Mouse (Mus musculus): ENCODE results near the gene Ppcdc.

Ppcdc gene

GRCm38 (mm10) chr9:57439522-57440295 lies at the start of gene Ppcdc:
Ppcdc (minus strand) TSS chr9:57440124.
- peak; percentile 93 for DNase-seq (ENCODE audit: low spot score)

GRCm38 (mm10) chr9:57487807-57488206 lies 47.9 kb upstream of the Ppcdc start:
- DNase-seq (ENCODE audit: low spot score) = no peak

DNA sequence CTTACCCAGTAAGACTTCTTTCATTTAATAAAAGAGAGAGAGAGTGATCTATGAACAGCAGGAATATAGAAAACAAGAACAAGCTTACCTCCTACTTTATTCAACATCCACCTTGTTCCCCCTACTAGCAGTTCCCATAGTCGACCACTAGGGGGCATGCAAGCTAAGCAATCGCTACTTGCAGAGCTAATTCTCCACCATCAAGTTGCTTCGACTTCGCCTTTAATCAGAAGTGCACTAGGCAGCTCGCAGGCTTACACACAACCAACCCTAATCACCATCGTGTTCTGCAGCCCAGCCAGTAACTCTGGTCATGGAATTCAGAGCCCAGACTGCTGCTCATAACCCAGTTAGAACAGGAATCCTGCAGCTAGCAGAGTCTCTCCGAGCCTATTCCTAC lies 45.9 kb upstream of the Ppcdc start:
- peak; percentile 64 for DNase-seq (ENCODE audit: low spot score)

DNA sequence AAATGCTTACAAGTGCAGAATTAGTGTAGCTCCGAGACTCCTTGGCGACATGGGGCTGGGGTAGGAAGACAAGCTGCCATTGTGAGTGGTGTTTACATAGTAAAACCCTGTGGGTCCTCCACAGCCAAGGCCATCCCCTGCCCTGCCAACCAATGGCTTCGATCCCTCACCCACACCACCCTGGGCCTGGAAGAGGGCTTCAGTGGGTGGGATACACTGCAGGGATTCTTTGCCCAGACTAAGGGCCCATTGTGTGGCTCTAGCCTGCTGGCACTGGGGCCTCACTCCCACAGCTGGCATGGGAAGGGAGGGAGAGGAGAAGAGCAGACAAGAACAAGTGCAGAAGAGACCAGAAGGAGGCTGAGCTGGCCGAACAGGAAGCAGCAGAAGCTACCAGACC lies 29.0 kb upstream of the Ppcdc start:
- DNase-seq (ENCODE audit: low spot score) = no peak

- DNase-seq (ENCODE audit: low spot score) = peak; percentile 83
Observed at GRCm38 (mm10) chr9:57467896-57468549, 28.1 kb upstream of the Ppcdc start, which contains the start of gene Scamp5. Scamp5 (minus strand) TSS chr9:57468060.

DNA sequence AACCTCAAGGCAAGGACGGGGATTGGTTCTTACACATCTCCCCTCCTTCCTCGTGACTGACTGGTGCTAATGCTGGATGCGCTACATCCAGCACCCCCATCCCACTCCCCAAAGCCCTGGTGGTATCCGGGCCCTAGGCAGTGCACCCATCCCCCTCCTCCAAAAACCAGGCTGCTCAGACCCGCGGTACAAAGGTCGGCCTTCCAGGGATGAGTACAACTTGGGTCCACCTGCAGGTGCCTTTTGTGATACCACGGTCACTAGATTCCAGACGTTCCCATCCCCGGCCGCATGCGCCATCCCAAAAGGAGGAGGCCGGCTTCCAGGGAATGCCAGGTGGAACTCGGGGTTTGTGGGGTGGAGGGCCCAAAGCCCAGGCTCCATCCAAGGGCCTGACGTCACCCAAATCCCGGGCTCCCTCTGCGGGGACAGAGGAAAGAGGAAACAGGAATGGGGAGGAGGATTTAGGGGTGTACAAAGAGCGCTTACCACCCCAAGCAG lies 27.4 kb upstream of the Ppcdc start:
- no peak for DNase-seq (ENCODE audit: low spot score)

DNA sequence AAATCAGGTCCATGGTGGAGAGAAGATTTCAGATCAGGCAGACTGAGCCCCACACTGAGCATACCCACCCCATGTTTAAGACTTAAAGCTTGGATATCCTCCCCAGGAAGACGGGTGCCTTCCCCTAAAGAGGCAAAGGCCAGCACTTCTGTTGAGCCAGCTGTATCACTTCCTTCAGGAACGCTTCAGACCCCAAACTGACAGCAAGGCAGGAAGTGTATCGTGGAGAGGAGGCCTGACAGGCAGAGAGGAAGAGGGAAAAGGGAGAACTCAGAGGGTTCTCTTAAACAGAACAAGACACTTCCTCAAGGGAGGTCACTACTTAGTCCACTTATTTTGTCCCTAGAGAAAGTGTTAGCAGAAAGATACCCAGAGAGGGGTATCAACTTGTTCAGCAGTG lies 26.2 kb upstream of the Ppcdc start:
- DNase-seq (ENCODE audit: low spot score) = no peak

- DNase-seq (ENCODE audit: low spot score) = no peak
Observed at GRCm38 (mm10) chr9:57462866-57463265, 22.9 kb upstream of the Ppcdc start.

DNA sequence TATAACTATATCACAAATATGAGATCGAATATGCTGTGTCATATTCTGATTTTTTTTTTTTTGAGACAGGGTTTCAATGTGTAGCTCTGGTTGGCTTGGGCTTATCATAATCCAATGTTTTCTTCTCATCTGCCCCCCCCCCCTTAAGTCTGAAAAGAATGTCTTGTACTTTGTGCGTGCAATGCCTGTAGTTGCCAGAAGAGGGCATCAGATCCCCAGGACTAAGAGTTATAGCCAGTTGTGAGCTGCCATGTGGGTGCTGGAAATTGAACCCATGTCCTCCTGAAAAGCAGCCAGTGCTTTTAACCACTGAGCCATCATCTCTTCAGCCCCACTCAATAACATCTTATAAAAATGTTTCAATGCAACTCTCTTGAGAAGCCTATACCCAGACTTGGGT lies 19.8 kb upstream of the Ppcdc start:
- no peak for DNase-seq (ENCODE audit: low spot score)

DNA sequence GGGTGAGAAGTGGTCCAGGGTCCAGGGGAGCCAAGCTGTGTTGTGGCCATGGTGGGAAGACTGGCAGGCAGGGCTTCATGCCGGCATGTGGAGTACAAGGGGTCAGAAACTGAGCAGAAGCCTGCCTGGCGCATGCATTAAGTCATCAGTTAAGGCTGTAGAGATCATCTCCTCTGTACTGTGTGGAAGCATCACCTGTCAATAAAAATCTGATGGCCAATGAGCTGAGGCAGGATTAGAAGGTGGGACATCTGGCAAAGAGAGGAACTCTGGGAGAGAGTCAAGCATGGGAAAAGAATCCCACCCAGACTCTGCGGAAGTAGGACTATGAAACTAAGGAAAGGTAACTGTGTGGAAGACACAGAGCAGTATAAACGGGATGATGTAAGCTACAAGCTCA lies 13.6 kb upstream of the Ppcdc start:
- no peak for DNase-seq (ENCODE audit: low spot score)

GRCm38 (mm10) chr9:57452624-57453462 lies 12.9 kb upstream of the Ppcdc start:
- no peak for DNase-seq (ENCODE audit: low spot score)

DNA sequence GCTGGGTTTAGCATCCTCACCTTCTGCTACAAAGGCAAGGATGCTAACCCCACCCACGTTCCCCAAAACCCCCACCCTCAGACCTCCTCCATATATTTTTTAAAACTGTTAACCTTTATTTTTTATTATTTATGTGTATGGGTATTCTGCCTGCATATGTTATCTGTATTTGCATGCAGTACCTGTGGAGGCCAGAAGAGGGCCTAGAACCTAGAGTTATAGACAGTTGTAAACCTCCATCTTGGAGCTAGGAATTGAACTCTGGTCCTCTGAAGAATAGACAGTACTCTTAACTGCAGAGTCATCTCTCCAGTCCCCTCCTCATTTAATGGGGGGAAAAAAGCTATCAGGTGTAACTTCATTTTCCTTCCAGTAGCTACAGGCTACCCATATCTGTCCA lies 9.8 kb upstream of the Ppcdc start:
- no peak for DNase-seq (ENCODE audit: low spot score)

DNA sequence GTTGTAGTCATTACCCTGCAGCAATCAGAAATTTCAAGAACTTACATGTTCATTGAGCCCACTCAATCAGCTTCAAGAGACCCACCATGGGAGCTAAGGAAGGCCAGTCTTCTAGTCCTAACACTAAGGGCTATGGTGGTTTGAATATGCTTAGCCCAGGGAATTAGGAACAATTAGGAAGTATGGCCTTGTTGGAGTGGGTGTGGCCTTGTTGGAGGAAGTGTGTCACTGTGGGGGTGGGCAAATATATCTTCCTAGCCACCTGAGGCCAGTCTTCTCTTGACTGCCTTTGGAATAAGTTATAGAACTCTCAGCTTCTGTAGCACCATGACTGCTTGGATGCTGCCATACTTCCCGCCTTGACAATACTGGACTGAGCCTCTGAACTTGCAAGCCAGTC lies 696 bp upstream of the Ppcdc start:
- no peak for DNase-seq (ENCODE audit: low spot score)

- no peak for DNase-seq (ENCODE audit: low spot score)
Observed at GRCm38 (mm10) chr9:57439083-57439482, 841 bp downstream of the Ppcdc start.

DNA sequence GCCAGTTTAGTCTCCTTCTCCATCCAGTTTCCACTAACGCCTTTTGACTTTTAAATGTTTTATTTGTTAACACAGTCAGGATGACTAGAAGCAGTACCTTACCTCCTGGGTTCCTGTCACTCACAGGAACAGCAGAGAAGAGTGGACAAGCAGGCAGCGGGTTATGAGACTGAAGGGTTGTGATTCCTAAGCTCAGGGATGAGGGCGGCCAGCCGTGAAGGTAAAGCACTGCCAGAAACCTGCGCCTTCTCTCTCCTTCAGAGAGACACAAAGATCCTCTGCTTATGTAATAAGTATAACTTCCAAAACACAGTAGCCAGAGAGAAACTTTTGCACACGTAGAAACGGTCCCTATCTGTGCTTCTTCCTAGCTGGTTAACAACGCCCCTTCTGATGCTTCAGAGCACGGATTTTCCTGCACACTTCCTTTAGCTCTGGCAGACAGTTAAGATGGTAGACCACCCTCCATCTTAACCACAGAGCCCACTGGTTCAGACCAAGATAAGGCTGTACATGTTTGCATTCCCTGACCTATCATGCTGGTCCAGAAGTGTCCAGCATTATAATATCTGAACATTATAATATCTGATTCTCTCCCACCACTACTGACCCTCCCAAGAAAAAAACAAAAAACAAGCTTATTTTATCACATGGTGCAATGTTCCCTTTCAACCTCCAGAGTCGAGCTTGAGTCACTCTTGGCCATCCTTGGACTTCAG lies 1.9 kb downstream of the Ppcdc start:
- DNase-seq (ENCODE audit: low spot score) = no peak

- no peak for DNase-seq (ENCODE audit: low spot score)
Observed at GRCm38 (mm10) chr9:57436166-57436565, 3.8 kb downstream of the Ppcdc start.

DNA sequence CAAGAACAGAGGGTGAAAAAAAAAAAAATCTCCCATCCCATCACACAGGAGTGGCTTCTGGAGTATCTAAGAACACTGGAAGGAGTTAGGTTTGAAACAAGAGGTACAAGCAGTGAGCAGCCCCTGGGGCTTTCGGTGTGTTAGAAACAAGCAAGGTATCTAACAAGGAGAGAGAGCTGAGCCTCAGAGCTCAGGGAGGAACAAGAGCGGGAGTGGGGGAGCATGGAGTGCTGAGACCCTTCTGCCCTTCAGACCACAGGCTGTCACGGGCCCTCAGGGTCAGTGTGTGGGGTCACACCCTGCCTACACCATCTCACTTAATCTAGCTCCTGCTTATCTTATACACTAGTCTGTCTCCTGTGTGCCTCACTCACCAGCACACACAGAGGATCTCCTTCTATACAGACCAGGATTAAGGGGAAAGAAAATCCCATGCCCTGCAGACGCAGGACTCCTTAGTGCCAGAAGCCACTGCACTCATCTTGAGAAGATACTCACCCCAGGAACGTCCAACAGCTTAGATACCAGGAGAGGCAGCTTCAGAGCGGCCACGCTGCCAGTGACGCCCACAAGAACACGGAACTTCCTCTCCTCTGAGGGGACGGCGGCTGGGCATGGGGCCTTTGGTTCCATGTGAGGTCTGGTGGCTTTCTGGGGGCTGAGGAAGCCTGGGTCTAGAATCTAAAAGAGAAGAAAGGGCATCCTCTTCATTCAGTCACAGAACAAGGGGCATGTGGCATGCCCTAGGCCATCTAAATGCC lies 5.3 kb downstream of the Ppcdc start:
- no peak for DNase-seq (ENCODE audit: low spot score)

GRCm38 (mm10) chr9:57433097-57434032 lies 6.6 kb downstream of the Ppcdc start:
- DNase-seq (ENCODE audit: low spot score) = peak; percentile 79

GRCm38 (mm10) chr9:57432480-57432879 lies 7.4 kb downstream of the Ppcdc start:
- no peak for DNase-seq (ENCODE audit: low spot score)

- DNase-seq (ENCODE audit: low spot score) = no peak
Observed at GRCm38 (mm10) chr9:57431202-57431601, 8.7 kb downstream of the Ppcdc start.

Measured in ovary, adult 18-20 months (tissue).